8 mouse cellular contexts compared by ENCODE assay signal in the genomic region with DNA sequence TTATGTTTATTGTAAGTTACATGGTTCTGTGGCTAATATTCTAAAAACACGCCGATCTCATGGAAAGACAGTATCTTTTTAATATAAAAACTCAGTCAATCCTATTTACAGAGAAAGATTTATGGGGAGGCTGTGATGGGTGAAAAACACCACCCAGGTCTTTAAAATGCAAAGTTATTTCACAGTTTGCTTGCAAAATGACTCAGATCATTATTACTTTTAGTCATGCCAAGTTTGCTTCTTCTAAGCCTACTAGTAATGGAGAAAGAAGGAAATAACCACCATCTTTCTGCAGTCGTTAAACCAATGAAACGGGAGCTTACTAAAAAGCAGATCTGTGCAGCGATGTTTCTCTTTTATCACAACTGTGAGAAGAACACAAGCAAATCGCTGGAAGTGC. TPM values are rescaled to one million over a fixed set of nuclear protein-coding genes. Genes with fewer than 3 reads are reported as not detected.
A peak's percentile ranks its signal among the peaks of the same experiment; 100 is the strongest.
DNase-seq lines count a peak whose midpoint lies in the region; ATAC-seq and TF ChIP-seq lines count a peak whose summit lies in the region.

No protein-coding gene starts in this region.

- TF ChIP-seq POLR2A in heart, adult 2 months (IDR thresholded peaks at IDR 0.05; ENCODE audit: insufficient read depth, low read depth, low read length), result no peak

- no peaks in the 10 kb centered on the region for H3K9me3 ChIP-seq in E14TG2a.4 (ENCODE audit: low read length)
- no peaks in the 10 kb centered on the region for H3K9me3 ChIP-seq in hindbrain, embryonic 10.5 days
- H3K9me3 ChIP-seq in liver, postnatal 0 days (ENCODE audit: low read length), result no peaks in the 10 kb centered on the region

- H3K27ac ChIP-seq in heart, adult 2 months, result no peak overlapping the region
- no peak overlapping the region for H3K27ac ChIP-seq in hindbrain, embryonic 10.5 days
- no peak overlapping the region for H3K27ac ChIP-seq in liver, postnatal 0 days (ENCODE audit: low read depth)

- intact Hi-C loops in heart, adult 2 months (cut with DNase I), result loop anchor here (5.0 kb wide), 1 partner anchor 271 kb away; no protein-coding TSS in a partner anchor

- DNase-seq in heart, adult 2 months, result no peak
- DNase-seq in heart, adult 8-10 months (ENCODE audit: low spot score), result no peak
- no peak for DNase-seq in hindbrain, embryonic 10.5 days (ENCODE audit: low spot score)
- DNase-seq in liver, postnatal 0 days, result no peak
- no peak for DNase-seq in urinary bladder, postnatal 14 days (ENCODE audit: low spot score)
- DNase-seq in adrenal gland, postnatal 4 days (ENCODE audit: low spot score in 2 of 2), result no peak

- H3K4me1 ChIP-seq in heart, adult 2 months (ENCODE audit: control insufficient read depth, insufficient read depth, low read length), result no peaks in the 10 kb centered on the region; the same call in 1 of the 2 replicates
- peaks cover 16% of the 10 kb centered on the region for H3K4me1 ChIP-seq in E14TG2a.4 (replicated peaks; ENCODE audit: low read depth, low read length)
- peaks cover 20% of the 10 kb centered on the region; the same call in 1 of the 2 replicates for H3K4me1 ChIP-seq in hindbrain, embryonic 10.5 days (replicated peaks)
- peaks cover 4% of the 10 kb centered on the region for H3K4me1 ChIP-seq in liver, postnatal 0 days (ENCODE audit: insufficient read depth)

- TF ChIP-seq EP300 in heart, adult 2 months (IDR thresholded peaks at IDR 0.05; ENCODE audit: insufficient read depth, low read depth, low read length), result no peak
- no peak for TF ChIP-seq EP300 in liver, postnatal 0 days (IDR thresholded peaks at IDR 0.05; ENCODE audit: low read depth)

- peak overlapping the region; percentile 62 for H3K4me3 ChIP-seq in heart, adult 2 months
- H3K4me3 ChIP-seq in E14TG2a.4 (replicated peaks; ENCODE audit: low read length), result peak overlapping the region; percentile 89; the same call in 1 of the 2 replicates
- peak overlapping the region; percentile 76 for H3K4me3 ChIP-seq in hindbrain, embryonic 10.5 days
- peak overlapping the region; percentile 59; the same call in 1 of the 2 replicates for H3K4me3 ChIP-seq in liver, postnatal 0 days (ENCODE audit: low read depth, low read length)

- no peak overlapping the region for H3K9ac ChIP-seq in heart, adult 2 months (ENCODE audit: low read depth, low read length)
- no peak overlapping the region for H3K9ac ChIP-seq in liver, postnatal 0 days (replicated peaks)

- ATAC-seq in liver, postnatal 0 days, result no peak
- no peak for ATAC-seq in inflammation-experienced regulatory T-cells, adult 6 months

- 39% methylated on average over 6 of the region's 6 CpGs for WGBS in heart, adult 2 months
- WGBS in hindbrain, embryonic 10.5 days, result 41% methylated on average over 6 of the region's 6 CpGs
- 35% methylated on average over 6 of the region's 6 CpGs for WGBS in liver, postnatal 0 days (ENCODE audit: insufficient replicate concordance)

- peak overlapping the region; percentile 88 for H3K4me2 ChIP-seq in liver, postnatal 0 days (ENCODE audit: low read depth, low read length)

- H3K79me2 ChIP-seq in heart, adult 2 months (replicated peaks; ENCODE audit: control insufficient read depth, insufficient read depth, low read length), result no peaks in the 10 kb centered on the region

- H3K27me3 ChIP-seq in heart, adult 2 months (ENCODE audit: control insufficient read depth, insufficient read depth, low read length), result no peaks in the 10 kb centered on the region
- H3K27me3 ChIP-seq in E14TG2a.4 (ENCODE audit: insufficient read depth, low read length), result peaks cover 34% of the 10 kb centered on the region
- H3K27me3 ChIP-seq in hindbrain, embryonic 10.5 days (ENCODE audit: insufficient read depth, poor library complexity, severe bottlenecking), result peaks cover 18% of the 10 kb centered on the region; the same call in 1 of the 2 replicates
- peaks cover 27% of the 10 kb centered on the region for H3K27me3 ChIP-seq in liver, postnatal 0 days (ENCODE audit: insufficient read depth, low read length)

- no peak for TF ChIP-seq CTCF in heart, adult 2 months (IDR thresholded peaks at IDR 0.05)
- TF ChIP-seq CTCF in E14TG2a.4 (conservative IDR thresholded peaks at IDR 0.05; ENCODE audit: low read length), result no peak
- no peak for TF ChIP-seq CTCF in liver, postnatal 0 days (IDR thresholded peaks at IDR 0.05; ENCODE audit: low read depth)

- H3K36me3 ChIP-seq in heart, adult 2 months (ENCODE audit: control insufficient read depth, insufficient read depth, low read length), result no peaks in the 10 kb centered on the region; the same call in 1 of the 2 replicates
- H3K36me3 ChIP-seq in E14TG2a.4 (ENCODE audit: insufficient read depth, low read length), result no peaks in the 10 kb centered on the region
- H3K36me3 ChIP-seq in hindbrain, embryonic 10.5 days, result no peaks in the 10 kb centered on the region
- H3K36me3 ChIP-seq in liver, postnatal 0 days (replicated peaks; ENCODE audit: insufficient read depth, low read length), result no peaks in the 10 kb centered on the region

RNA-seq across cellular contexts. Expression of gene Gnai1, which starts 1.4 kb away (rescaled TPM):
- total RNA-seq in heart, adult 2 months (2021), result 1 to 10 TPM; 6.2 to 6.4 TPM
- polyA plus RNA-seq in heart, adult 2 months (2012; rRNA removed), result 2.6 and 4.2 TPM in 2 replicates
- 1 to 10 TPM; 3.9 to 5.1 (median 4.4) TPM for total RNA-seq in heart, adult 8-10 months (2022)
- 15.0 and 15.4 TPM in 2 replicates for polyA plus RNA-seq in hindbrain, embryonic 10.5 days (2016; fragmentation: Nextera tagmentation; extraction: Ambion mirVana)
- 1.6 and 1.7 TPM in 2 replicates for polyA plus RNA-seq in liver, postnatal 0 days (2015; fragmentation: Nextera tagmentation; extraction: Ambion mirVana)
- 10 to 100 TPM; 17.6 to 21.1 TPM for total RNA-seq in adrenal gland, postnatal 4 days (2021)
- not detected for polyA plus RNA-seq in inflammation-experienced regulatory T-cells, adult 6 months (2017; shearing (Covaris generic))
